Mouse (Mus musculus) liver, adult 10 weeks (tissue): Measurements from ENCODE around the gene Srcap. TPM values are rescaled to one million over a fixed set of nuclear protein-coding genes. Genes with fewer than 3 reads are reported as not detected.

Experiments used
- polyA plus RNA-seq: library from polyadenylated mRNA; stranded (reverse); fragments of 350-450 nt; fragmentation: Illumina TruSeq; extraction: RNeasy Lipid Tissue Mini Kit (QIAGEN cat#74804); gene quantifications from one replicate; pipeline ENCODE4 v1.2.3, GENCODE M21; 2014; ENCODE audit warnings: low read depth, low replicate concordance

Srcap gene
- 1.8 TPM for polyA plus RNA-seq

GRCm38 (mm10) chr7:127511808-127512230, at the start of gene Srcap:
TSS of gene Srcap (plus strand) at chr7:127511983.

GRCm38 (mm10) chr7:127478635-127479317, 33.0 kb upstream of the Srcap start, which contains the start of gene Fbrs:
TSS of gene Fbrs (plus strand) at chr7:127479199.

DNA sequence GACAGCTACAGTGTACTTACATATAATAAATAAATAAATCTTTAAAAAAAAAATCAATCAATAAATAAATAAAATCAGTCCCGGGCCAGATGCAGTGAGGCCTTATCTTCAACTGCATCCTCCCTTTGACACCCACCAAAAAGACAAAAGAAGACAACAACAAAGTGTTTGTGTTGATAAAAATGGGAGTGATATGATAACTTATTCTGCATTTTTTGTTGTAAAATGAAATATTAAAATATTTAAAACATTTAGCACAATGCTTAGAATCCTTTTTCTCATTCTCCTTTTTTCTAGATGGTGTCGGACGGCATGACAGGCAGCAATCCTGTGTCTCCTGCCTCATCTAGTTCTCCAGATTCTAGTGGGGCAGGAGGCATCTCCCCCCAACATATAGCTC, 7.5 kb downstream of the Srcap start, which contains the start of gene Gm42715:
TSS of gene Gm42715 (plus strand) at position 301 of the 400 bp plus-strand sequence.

GRCm38 (mm10) chr7:127561340-127561858, 49.6 kb downstream of the Srcap start, which contains the start of gene Tmem265:
TSS of gene Tmem265 (plus strand) at chr7:127561390.

GRCm38 (mm10) chr7:127572895-127573471, 61.2 kb downstream of the Srcap start, which contains the start of gene Phkg2:
TSS of gene Phkg2 (plus strand) at chr7:127573340.

GRCm38 (mm10) chr7:127588011-127588871, 76.5 kb downstream of the Srcap start, which contains the start of the genes Ccdc189 and Rnf40:
TSS of gene Ccdc189 (minus strand) at chr7:127588595.
TSS of gene Rnf40 (plus strand) at chr7:127588767.

Other genes with a start within 250 kb of the Srcap start
- gene Sephs2, start 237.9 kb upstream of the Srcap start, polyA plus RNA-seq = 507 TPM
- gene Itgal, start 215.7 kb upstream of the Srcap start, polyA plus RNA-seq = 2.2 TPM
- gene Zfp768, start 166.4 kb upstream of the Srcap start, polyA plus RNA-seq = 2.7 TPM
- gene Zfp747, start 135.9 kb upstream of the Srcap start, polyA plus RNA-seq = 1.0 TPM
- gene 9130019O22Rik, start 124.8 kb upstream of the Srcap start, polyA plus RNA-seq = 0.61 TPM
- 0.42 TPM for gene E430018J23Rik, start 118.4 kb upstream of the Srcap start, polyA plus RNA-seq
- gene Zfp764, start 105.2 kb upstream of the Srcap start, polyA plus RNA-seq = 0.77 TPM
- 1.4 TPM for gene Zfp688, start 89.9 kb upstream of the Srcap start, polyA plus RNA-seq
- gene Zfp689, start 62.8 kb upstream of the Srcap start, polyA plus RNA-seq = 0.48 TPM
- 10.5 TPM for gene Prr14, start 52.4 kb upstream of the Srcap start, polyA plus RNA-seq
- gene Fbrs, start 32.8 kb upstream of the Srcap start, polyA plus RNA-seq = 5.4 TPM
- 3.5 TPM for gene Gm42715, start 7.6 kb downstream of the Srcap start, polyA plus RNA-seq
- not detected for gene Tmem265, start 49.4 kb downstream of the Srcap start, polyA plus RNA-seq
- gene Phkg2, start 61.4 kb downstream of the Srcap start, polyA plus RNA-seq = 17.5 TPM
- not detected for gene Ccdc189, start 76.6 kb downstream of the Srcap start, polyA plus RNA-seq
- 1.8 TPM for gene Rnf40, start 76.8 kb downstream of the Srcap start, polyA plus RNA-seq
- 3.5 TPM for gene Zfp629, start 103.8 kb downstream of the Srcap start, polyA plus RNA-seq
- 0.26 TPM for gene Bcl7c, start 196.9 kb downstream of the Srcap start, polyA plus RNA-seq
- gene Ctf1, start 200.8 kb downstream of the Srcap start, polyA plus RNA-seq = 5.0 TPM
- gene Ctf2, start 220.2 kb downstream of the Srcap start, polyA plus RNA-seq = not detected
- 0.21 TPM for gene Fbxl19, start 232.6 kb downstream of the Srcap start, polyA plus RNA-seq